Mouse (Mus musculus): ENCODE results near the gene E2f1. TPM values are rescaled to one million over a fixed set of nuclear protein-coding genes. Genes with fewer than 3 reads are reported as not detected.
A peak's percentile ranks its signal among the peaks of the same experiment; 100 is the strongest.

Gene E2f1
- polyA plus RNA-seq, 1 experiment from 2014 or later, result 5.0 TPM

DNA sequence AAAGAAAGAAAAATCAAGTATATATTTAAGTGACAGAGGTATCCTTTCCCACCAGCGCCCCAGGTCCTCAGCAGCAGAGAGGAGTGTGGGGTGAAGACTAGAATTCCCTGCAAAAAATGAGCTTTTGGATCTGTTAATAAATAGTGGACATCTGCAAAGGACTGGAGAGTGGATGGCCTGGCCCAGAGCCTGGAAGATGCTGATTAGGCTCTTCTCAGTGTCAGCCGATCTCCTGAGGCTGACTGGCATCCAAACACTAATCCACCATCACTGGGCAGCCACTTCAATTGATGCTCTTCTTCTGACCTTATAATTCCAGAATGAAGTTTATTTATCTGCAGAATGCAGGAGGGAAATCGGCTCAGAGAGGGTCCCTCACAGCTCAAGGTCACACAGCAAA, 3.3 kb upstream of the E2f1 start:
- Histone ChIP-seq H3K9me3 (ENCODE audit: control insufficient read depth, low read length) (no peaks in the 10 kb centered on the region), H3K4me2 (ENCODE audit: low read length) (no peak overlapping the region), H3K4me3 (ENCODE audit: low read length) (no peak overlapping the region), H3K27ac (ENCODE audit: low read depth, low read length) (no peak overlapping the region), H3K4me1 (ENCODE audit: control insufficient read depth, insufficient read depth, low read depth, low read length) (peaks cover 24% of the 10 kb centered on the region), H3K27me3 (replicated peaks; ENCODE audit: control insufficient read depth, insufficient read depth, low read length) (no peaks in the 10 kb centered on the region), H3K9ac (ENCODE audit: low read depth, low read length) (no peak overlapping the region), H3K36me3 (ENCODE audit: control insufficient read depth, insufficient read depth, low read length) (no peaks in the 10 kb centered on the region)
- 80% methylated on average over 3 of the region's 3 CpGs for WGBS
- ATAC-seq, result no peak

DNA sequence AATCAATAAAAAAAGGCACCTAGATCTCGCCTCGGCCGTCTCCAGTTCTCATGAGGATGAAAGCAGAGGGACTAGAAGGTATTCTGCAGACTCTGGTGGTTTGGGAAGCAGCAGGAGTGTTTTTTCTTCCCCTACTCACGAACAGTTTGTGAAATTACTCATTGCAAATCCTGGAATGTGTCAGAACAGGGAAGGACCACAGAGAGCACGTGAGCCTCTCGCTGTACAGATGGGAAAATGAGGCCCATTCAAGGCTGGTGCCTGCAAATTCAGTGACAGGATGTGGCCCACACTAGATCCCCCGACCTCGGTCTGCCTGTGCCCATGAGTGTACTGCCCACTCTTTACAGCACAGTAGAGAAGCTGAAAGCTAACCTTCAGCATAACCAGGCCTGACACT, 2.3 kb upstream of the E2f1 start:
- 64% methylated on average over 8 of the region's 8 CpGs for WGBS
- H3K9ac ChIP-seq (ENCODE audit: low read depth, low read length), result no peak overlapping the region
- H3K36me3 ChIP-seq (ENCODE audit: control insufficient read depth, insufficient read depth, low read length), result no peaks in the 10 kb centered on the region
- no peak overlapping the region for H3K27ac ChIP-seq (ENCODE audit: low read depth, low read length)
- H3K27me3 ChIP-seq (replicated peaks; ENCODE audit: control insufficient read depth, insufficient read depth, low read length), result no peaks in the 10 kb centered on the region
- ATAC-seq, result no peak
- H3K4me3 ChIP-seq (ENCODE audit: low read length), result no peak overlapping the region
- no peak overlapping the region for H3K4me2 ChIP-seq (ENCODE audit: low read length)
- H3K9me3 ChIP-seq (ENCODE audit: control insufficient read depth, low read length), result no peaks in the 10 kb centered on the region
- peaks cover 18% of the 10 kb centered on the region for H3K4me1 ChIP-seq (ENCODE audit: control insufficient read depth, insufficient read depth, low read depth, low read length)

DNA sequence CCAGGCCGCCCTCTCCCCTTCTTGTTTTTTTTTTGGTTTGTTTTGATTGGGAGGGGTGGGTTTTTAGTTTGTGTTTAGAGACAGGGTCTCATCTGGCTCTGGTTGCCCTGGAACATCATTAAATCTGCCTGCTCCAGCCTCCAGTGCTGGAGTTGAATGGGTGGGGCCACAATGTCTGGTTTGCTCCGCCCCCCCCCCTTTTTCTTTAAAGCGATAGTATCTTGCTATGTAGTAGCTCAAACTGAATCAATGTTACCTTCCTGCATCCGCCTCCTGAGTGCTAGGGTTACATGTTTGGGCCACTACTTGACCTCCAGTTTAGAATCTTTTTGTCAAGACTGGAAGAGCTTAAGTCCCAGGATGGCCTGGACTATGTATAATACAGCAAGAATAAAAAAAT, 1.6 kb upstream of the E2f1 start:
- no peaks in the 10 kb centered on the region for H3K36me3 ChIP-seq (ENCODE audit: control insufficient read depth, insufficient read depth, low read length)
- 80% methylated on average over 4 of the region's 4 CpGs for WGBS
- H3K9me3 ChIP-seq (ENCODE audit: control insufficient read depth, low read length), result no peaks in the 10 kb centered on the region
- H3K27me3 ChIP-seq (replicated peaks; ENCODE audit: control insufficient read depth, insufficient read depth, low read length), result no peaks in the 10 kb centered on the region
- H3K4me3 ChIP-seq (ENCODE audit: low read length), result no peak overlapping the region
- no peak overlapping the region for H3K27ac ChIP-seq (ENCODE audit: low read depth, low read length)
- no peak overlapping the region for H3K4me2 ChIP-seq (ENCODE audit: low read length)
- peaks cover 16% of the 10 kb centered on the region for H3K4me1 ChIP-seq (ENCODE audit: control insufficient read depth, insufficient read depth, low read depth, low read length)
- ATAC-seq, result no peak
- H3K9ac ChIP-seq (ENCODE audit: low read depth, low read length), result no peak overlapping the region

DNA sequence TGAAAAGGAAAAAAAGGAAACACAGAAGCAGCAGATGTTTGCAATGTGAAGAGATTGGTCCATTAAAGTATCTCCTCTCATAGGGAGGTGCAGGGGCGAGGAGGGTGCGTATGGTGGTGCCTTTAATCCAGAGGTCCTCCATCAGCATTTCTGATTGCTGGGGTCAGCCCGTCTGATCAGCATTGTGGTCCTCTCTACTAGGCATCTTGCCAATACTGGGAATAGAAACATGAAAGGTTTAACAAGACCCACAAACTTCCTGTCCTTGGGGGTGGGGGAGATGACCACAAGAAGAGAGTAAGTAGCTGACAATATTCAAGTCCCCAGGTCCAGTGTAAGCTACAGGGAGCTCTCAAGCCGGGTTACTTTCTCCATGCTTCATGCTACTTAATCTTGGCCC, 974 bp upstream of the E2f1 start:
- Histone ChIP-seq H3K9ac (ENCODE audit: low read depth, low read length) (no peak overlapping the region), H3K4me1 (ENCODE audit: control insufficient read depth, insufficient read depth, low read depth, low read length) (peaks cover 18% of the 10 kb centered on the region), H3K4me2 (ENCODE audit: low read length) (peak overlapping the region; percentile 99), H3K36me3 (ENCODE audit: control insufficient read depth, insufficient read depth, low read length) (no peaks in the 10 kb centered on the region), H3K27ac (ENCODE audit: low read depth, low read length) (no peak overlapping the region; the same call in 1 of the 2 replicates), H3K9me3 (ENCODE audit: control insufficient read depth, low read length) (no peaks in the 10 kb centered on the region), H3K27me3 (replicated peaks; ENCODE audit: control insufficient read depth, insufficient read depth, low read length) (no peaks in the 10 kb centered on the region), H3K4me3 (ENCODE audit: low read length) (no peak overlapping the region)
- ATAC-seq, result no peak
- WGBS, result 63% methylated on average over 4 of the region's 4 CpGs

DNA sequence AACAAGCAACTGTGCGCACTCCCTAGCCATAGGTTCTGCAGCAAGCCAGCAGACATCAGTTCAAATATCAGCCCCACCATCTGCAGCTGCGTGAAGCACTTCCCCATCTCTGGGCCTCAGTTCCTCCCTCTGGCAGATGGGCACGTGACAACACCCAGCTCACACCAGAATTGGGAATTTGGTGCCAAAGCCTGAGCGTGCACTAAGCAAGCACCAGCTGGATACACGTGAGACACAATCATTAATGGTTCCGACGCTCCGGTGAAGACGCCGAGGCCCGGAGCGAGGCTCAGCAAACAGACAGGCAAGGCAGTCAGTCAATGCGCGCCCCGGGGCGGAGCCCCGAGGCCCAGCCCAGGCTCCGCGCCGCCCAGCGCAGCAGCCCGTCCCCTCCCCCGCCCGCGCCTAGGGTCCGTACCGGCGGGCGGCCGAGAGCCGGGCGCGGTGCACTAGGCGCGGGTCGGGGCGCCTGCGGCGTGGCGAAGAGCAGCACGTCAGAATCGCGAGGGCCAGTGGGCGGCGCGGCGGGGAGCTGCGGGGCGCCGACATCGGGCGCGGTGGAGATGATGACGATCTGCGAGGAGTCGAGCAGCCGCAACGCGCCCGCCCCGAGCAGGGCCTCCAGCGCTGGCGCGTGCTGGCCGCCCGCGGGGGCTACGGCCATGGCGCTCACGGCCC, 482 bp downstream of the E2f1 start:
- Histone ChIP-seq H3K4me2 (ENCODE audit: low read length) (peak overlapping the region; percentile 99), H3K9ac (ENCODE audit: low read depth, low read length) (peak overlapping the region; percentile 57), H3K4me3 (ENCODE audit: low read length) (peak overlapping the region; percentile 62), H3K27me3 (replicated peaks; ENCODE audit: control insufficient read depth, insufficient read depth, low read length) (no peaks in the 10 kb centered on the region), H3K36me3 (ENCODE audit: control insufficient read depth, insufficient read depth, low read length) (no peaks in the 10 kb centered on the region), H3K9me3 (ENCODE audit: control insufficient read depth, low read length) (no peaks in the 10 kb centered on the region), H3K27ac (ENCODE audit: low read depth, low read length) (peak overlapping the region; percentile 13), H3K4me1 (ENCODE audit: control insufficient read depth, insufficient read depth, low read depth, low read length) (peaks cover 21% of the 10 kb centered on the region)
- under 1% methylated on average over 44 of the region's 70 CpGs for WGBS
- ATAC-seq, result peak; percentile 35

DNA sequence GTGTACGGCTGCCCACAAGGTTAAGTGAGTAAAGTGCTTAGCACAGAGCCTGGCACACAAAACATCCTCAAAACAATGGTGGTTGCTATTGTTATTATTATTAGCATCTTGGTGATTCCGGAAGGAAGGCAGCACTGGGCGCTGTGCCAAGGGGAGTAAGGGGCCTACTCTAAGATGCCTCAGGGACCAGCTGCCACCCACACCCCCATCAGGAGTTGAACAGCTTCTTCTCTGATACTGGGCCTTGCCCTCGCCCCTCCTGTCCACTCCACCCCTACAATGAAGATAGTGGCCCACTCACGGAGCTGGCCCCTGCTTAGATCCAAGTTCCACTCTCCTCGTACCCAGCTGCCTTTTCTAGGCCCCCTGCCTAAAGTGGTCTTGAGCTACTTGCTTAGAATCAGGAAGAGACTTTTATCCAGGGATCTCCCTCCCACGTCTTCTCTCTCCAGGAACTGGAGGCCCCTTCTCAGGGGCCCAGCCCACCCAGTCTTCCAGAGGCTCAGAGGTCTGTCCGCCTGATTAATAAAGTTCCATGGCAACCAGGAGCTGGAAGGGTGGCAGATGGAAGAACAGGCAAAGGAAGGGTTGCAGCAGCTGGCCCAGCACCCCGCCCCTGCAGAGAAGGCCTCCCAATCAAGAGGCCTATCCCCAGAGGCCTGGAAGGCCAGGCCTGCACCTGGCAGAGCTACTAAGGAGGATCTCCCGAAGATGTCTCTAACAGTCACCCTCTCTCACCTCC, 1.2 kb downstream of the E2f1 start:
- H3K9ac ChIP-seq (ENCODE audit: low read depth, low read length), result peak overlapping the region; percentile 57
- H3K4me3 ChIP-seq (ENCODE audit: low read length), result peak overlapping the region; percentile 62
- no peak for ATAC-seq
- peak overlapping the region; percentile 99 for H3K4me2 ChIP-seq (ENCODE audit: low read length)
- WGBS, result 11% methylated on average over 10 of the region's 10 CpGs
- H3K36me3 ChIP-seq (ENCODE audit: control insufficient read depth, insufficient read depth, low read length), result no peaks in the 10 kb centered on the region
- no peaks in the 10 kb centered on the region for H3K9me3 ChIP-seq (ENCODE audit: control insufficient read depth, low read length)
- H3K27me3 ChIP-seq (replicated peaks; ENCODE audit: control insufficient read depth, insufficient read depth, low read length), result no peaks in the 10 kb centered on the region
- H3K27ac ChIP-seq (ENCODE audit: low read depth, low read length), result peak overlapping the region; percentile 23
- H3K4me1 ChIP-seq (ENCODE audit: control insufficient read depth, insufficient read depth, low read depth, low read length), result peaks cover 21% of the 10 kb centered on the region

DNA sequence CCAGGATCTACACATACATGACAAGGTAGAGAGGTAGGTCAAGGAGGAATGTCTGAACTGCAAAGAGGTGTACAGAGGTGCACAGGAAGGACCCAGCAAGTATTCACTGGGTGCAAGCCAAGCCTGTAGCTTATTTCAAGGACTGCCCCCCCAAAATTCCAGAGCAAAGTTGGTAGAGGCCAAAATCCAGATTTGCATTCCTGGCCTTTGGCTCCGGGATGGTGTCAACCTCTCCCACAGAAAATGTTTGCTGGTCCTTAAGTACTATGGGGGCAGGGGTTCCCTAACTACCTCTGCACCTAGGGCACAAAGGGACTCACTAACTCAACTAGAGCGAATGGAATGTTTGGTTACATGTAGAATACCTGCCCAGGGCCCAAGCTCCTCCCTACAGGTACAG, 1.9 kb downstream of the E2f1 start:
- H3K4me3 ChIP-seq (ENCODE audit: low read length), result peak overlapping the region; percentile 62

DNA sequence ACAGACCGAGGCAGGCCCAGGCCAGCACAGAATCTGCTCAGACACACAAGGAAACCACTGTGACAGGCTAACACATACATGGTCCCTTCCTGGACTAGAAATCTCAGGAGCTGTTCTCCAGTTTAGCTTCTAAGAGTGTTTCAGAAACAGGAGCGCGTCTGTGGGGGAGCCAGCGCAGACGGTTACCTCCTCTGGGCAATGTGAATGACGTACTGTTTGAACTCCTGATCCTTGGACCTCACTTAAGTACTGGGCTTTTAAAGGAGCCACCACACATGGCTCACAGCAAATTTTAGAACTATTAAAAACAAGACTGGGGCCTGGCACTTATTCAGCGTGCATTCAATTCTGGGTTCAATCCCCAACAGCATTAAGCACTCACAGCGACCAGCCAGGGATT, 3.1 kb downstream of the E2f1 start:
- Histone ChIP-seq H3K9me3 (ENCODE audit: control insufficient read depth, low read length) (no peaks in the 10 kb centered on the region), H3K4me1 (ENCODE audit: control insufficient read depth, insufficient read depth, low read depth, low read length) (peaks cover 21% of the 10 kb centered on the region), H3K36me3 (ENCODE audit: control insufficient read depth, insufficient read depth, low read length) (no peaks in the 10 kb centered on the region), H3K27me3 (replicated peaks; ENCODE audit: control insufficient read depth, insufficient read depth, low read length) (no peaks in the 10 kb centered on the region), H3K4me2 (ENCODE audit: low read length) (no peak overlapping the region), H3K9ac (ENCODE audit: low read depth, low read length) (no peak overlapping the region), H3K27ac (ENCODE audit: low read depth, low read length) (no peak overlapping the region), H3K4me3 (ENCODE audit: low read length) (no peak overlapping the region)
- WGBS, result 42% methylated on average over 8 of the region's 8 CpGs
- ATAC-seq, result no peak

More for the DNA sequence above, 1.9 kb downstream of the E2f1 start:
- H3K27me3 ChIP-seq (replicated peaks; ENCODE audit: control insufficient read depth, insufficient read depth, low read length), result no peaks in the 10 kb centered on the region
- no peak overlapping the region for H3K9ac ChIP-seq (ENCODE audit: low read depth, low read length)
- peaks cover 21% of the 10 kb centered on the region for H3K4me1 ChIP-seq (ENCODE audit: control insufficient read depth, insufficient read depth, low read depth, low read length)
- ATAC-seq, result no peak
- WGBS, result 64% methylated on average over 2 of the region's 2 CpGs
- no peaks in the 10 kb centered on the region for H3K9me3 ChIP-seq (ENCODE audit: control insufficient read depth, low read length)
- H3K4me2 ChIP-seq (ENCODE audit: low read length), result peak overlapping the region; percentile 99
- no peaks in the 10 kb centered on the region for H3K36me3 ChIP-seq (ENCODE audit: control insufficient read depth, insufficient read depth, low read length)
- 0 out of 2 replicates have a peak overlapping the region, but pooled peaks have one; percentile 23 for H3K27ac ChIP-seq (ENCODE audit: low read depth, low read length)

DNA sequence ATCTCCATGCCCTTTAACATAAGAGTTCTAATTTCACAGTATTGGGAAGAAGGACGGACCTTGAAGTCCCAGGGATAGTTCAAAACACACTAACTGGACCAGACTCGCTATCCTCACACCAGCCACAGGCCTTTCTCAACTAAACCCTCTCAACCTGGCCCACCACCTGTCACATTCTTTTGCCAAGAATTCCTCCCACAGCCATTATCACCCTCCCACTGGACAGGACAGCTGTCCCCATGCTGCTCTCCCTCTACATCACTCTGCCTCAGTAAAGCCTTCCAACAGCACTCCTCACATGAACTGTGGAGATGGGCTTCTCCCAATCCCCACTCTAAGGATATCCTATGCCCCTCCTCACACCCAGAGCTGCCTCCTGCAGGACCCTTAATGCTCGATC, 4.1 kb downstream of the E2f1 start:
- no peaks in the 10 kb centered on the region for H3K36me3 ChIP-seq (ENCODE audit: control insufficient read depth, insufficient read depth, low read length)
- H3K27ac ChIP-seq (ENCODE audit: low read depth, low read length), result peak overlapping the region; percentile 48; the same call in 1 of the 2 replicates
- no peak for ATAC-seq
- peaks cover 20% of the 10 kb centered on the region for H3K4me1 ChIP-seq (ENCODE audit: control insufficient read depth, insufficient read depth, low read depth, low read length)
- WGBS, result 62% methylated on average over 3 of the region's 3 CpGs
- H3K9me3 ChIP-seq (ENCODE audit: control insufficient read depth, low read length), result no peaks in the 10 kb centered on the region
- no peaks in the 10 kb centered on the region for H3K27me3 ChIP-seq (replicated peaks; ENCODE audit: control insufficient read depth, insufficient read depth, low read length)
- peak overlapping the region; percentile 22 for H3K9ac ChIP-seq (ENCODE audit: low read depth, low read length)
- no peak overlapping the region for H3K4me2 ChIP-seq (ENCODE audit: low read length)
- H3K4me3 ChIP-seq (ENCODE audit: low read length), result no peak overlapping the region
